Mouse (Mus musculus): ENCODE measurements at regions not wholly inside any gene's neighbourhood (a gene's known extent, or its start where the extent isn't known, plus 50 kb on each side); places are given as distances from the start of the nearest gene placed in this dataset.
A peak's percentile ranks its signal among the peaks of the same experiment; 100 is the strongest.

GRCm38 (mm10) chr5:131377136-131377535 is 68.8 kb upstream of the Galnt17 start:
- Histone ChIP-seq H3K4me1 (ENCODE audit: control insufficient read depth, insufficient read depth, low read length) (peaks cover 3% of the 10 kb centered on the region), H3K27ac (ENCODE audit: insufficient read depth, low read length) (no peak overlapping the region), H3K4me3 (ENCODE audit: insufficient read depth, low read length) (no peak overlapping the region)
- TF ChIP-seq CTCF (IDR thresholded peaks at IDR 0.05; ENCODE audit: borderline replicate concordance, insufficient read depth, low read length) = no peak
- TF ChIP-seq POLR2A (IDR thresholded peaks at IDR 0.05; ENCODE audit: low read depth, low read length) = no peak

- Histone ChIP-seq H3K4me1 (ENCODE audit: control insufficient read depth, insufficient read depth, low read length) (peaks cover 10% of the 10 kb centered on the region), H3K27ac (ENCODE audit: insufficient read depth, low read length) (peak overlapping the region; percentile 93), H3K4me3 (ENCODE audit: insufficient read depth, low read length) (no peak overlapping the region)
- TF ChIP-seq POLR2A (IDR thresholded peaks at IDR 0.05; ENCODE audit: low read depth, low read length) (no peak), CTCF (IDR thresholded peaks at IDR 0.05; ENCODE audit: borderline replicate concordance, insufficient read depth, low read length) (no peak)
Observed at GRCm38 (mm10) chr5:131371341-131372134, 63.2 kb upstream of the Galnt17 start.

GRCm38 (mm10) chr5:131367461-131367860 is 59.2 kb upstream of the Galnt17 start:
- H3K4me3 ChIP-seq (ENCODE audit: insufficient read depth, low read length) = no peak overlapping the region
- TF ChIP-seq POLR2A (IDR thresholded peaks at IDR 0.05; ENCODE audit: low read depth, low read length) = no peak
- TF ChIP-seq CTCF (IDR thresholded peaks at IDR 0.05; ENCODE audit: borderline replicate concordance, insufficient read depth, low read length) = no peak
- H3K27ac ChIP-seq (ENCODE audit: insufficient read depth, low read length) = peak overlapping the region; percentile 65
- peaks cover 7% of the 10 kb centered on the region; the same call in 1 of the 2 replicates for H3K4me1 ChIP-seq (ENCODE audit: control insufficient read depth, insufficient read depth, low read length)

DNA sequence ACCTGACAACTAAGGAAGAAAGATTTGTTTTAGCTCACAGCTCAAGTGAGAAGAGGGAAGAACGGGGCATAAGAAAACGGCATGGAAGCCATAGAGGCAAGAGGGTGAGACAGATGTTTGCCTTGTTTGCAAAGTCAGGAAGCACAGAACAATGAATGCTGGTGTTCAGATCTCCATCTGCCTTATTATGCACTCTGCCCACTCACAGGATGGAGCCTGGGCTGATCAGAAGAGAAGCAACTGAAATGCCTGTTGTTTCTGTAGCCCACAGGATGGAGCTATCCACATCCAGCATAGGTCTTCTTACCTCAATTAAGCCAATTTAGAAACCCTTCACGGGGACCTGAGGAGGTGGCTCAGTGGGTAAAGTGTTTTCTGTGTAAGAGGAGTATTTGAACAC is 51.5 kb upstream of the Galnt17 start:
- TF ChIP-seq POLR2A (IDR thresholded peaks at IDR 0.05; ENCODE audit: low read depth, low read length) (no peak), CTCF (IDR thresholded peaks at IDR 0.05; ENCODE audit: borderline replicate concordance, insufficient read depth, low read length) (no peak)
- H3K27ac ChIP-seq (ENCODE audit: insufficient read depth, low read length) = no peak overlapping the region
- no peaks in the 10 kb centered on the region for H3K4me1 ChIP-seq (ENCODE audit: control insufficient read depth, insufficient read depth, low read length)
- H3K4me3 ChIP-seq (ENCODE audit: insufficient read depth, low read length) = no peak overlapping the region

All from embryonic fibroblast, embryonic 13.5 days (primary cell).